Mouse (Mus musculus) lung, postnatal 0 days (tissue): ENCODE measurements around the gene Cst6. TPM values are rescaled to one million over a fixed set of nuclear protein-coding genes. Genes with fewer than 3 reads are reported as not detected.

Source experiments
- ATAC-seq: fragments of 200-750 bp; cut with Nextera tagmentation; 2 replicates; pipeline ENCODE4 v1.8.0; 2017; ENCODE audit warnings: moderate library complexity
- DNase-seq: peaks from one replicate; pipeline ENCODE4 v3.0.0-alpha.2; 2016; ENCODE audit warnings: low spot score
- H3K27ac ChIP-seq: fragments of 300-500 bp; sonication (generic); 2 replicates; pipeline ENCODE4 v1.5.1; 2014; ENCODE audit warnings: antibody characterized with exemption, mild to moderate bottlenecking, low read length, mixed read lengths
- H3K27me3 ChIP-seq: fragments of 300-500 bp; sonication (generic); replicated peaks from 2 replicates; pipeline ENCODE4 v1.6.1; 2014; ENCODE audit warnings: low read length, mixed read lengths; ENCODE audit not compliant: insufficient read depth
- H3K36me3 ChIP-seq: fragments of 300-500 bp; sonication (generic); 2 replicates; pipeline ENCODE4 v1.6.1; 2014; ENCODE audit warnings: low read length, mixed read lengths; ENCODE audit not compliant: insufficient read depth
- H3K4me1 ChIP-seq: fragments of 300-500 bp; sonication (generic); 2 replicates; pipeline ENCODE4 v1.6.1; 2014; ENCODE audit warnings: antibody characterized with exemption, low read depth, low read length, mixed read lengths; ENCODE audit not compliant: insufficient read depth
- H3K4me2 ChIP-seq: fragments of 300-500 bp; sonication (generic); replicated peaks from 2 replicates; pipeline ENCODE4 v1.6.1; 2014; ENCODE audit warnings: low read depth, mild to moderate bottlenecking, low read length, moderate library complexity, mixed read lengths
- H3K4me3 ChIP-seq: fragments of 300-500 bp; sonication (generic); 2 replicates; pipeline ENCODE4 v1.5.1; 2014; ENCODE audit warnings: low read depth, low read length
- H3K9ac ChIP-seq: fragments of 300-500 bp; sonication (generic); replicated peaks from 2 replicates; pipeline ENCODE4 v1.6.1; 2014; ENCODE audit warnings: low read depth, mild to moderate bottlenecking
- H3K9me3 ChIP-seq: fragments of 300-500 bp; sonication (generic); 2 replicates; pipeline ENCODE4 v1.6.1; 2016; ENCODE audit warnings: low read length, mixed read lengths
- CTCF ChIP-seq: IDR thresholded peaks from 2 replicates; pipeline ENCODE4 v1.5.1; 2016; ENCODE audit warnings: antibody characterized with exemption, mild to moderate bottlenecking
- EP300 ChIP-seq: IDR thresholded peaks from 2 replicates; pipeline ENCODE4 v1.6.1; 2016; ENCODE audit warnings: antibody characterized with exemption, mild to moderate bottlenecking, control low read depth
- WGBS: fragments of 180-500 bp; shearing (Covaris S2); extraction: QIAGEN DNeasy Blood & Tissue Kit; methylation state at CpG from one replicate; pipeline ENCODE4 v1.1.7; 2014; 5-methylcytosine and 5-hydroxymethylcytosine counted together
- polyA plus RNA-seq: library from polyadenylated mRNA; unstranded; fragments of >200 nt; fragmentation: Nextera tagmentation; extraction: Ambion mirVana; gene quantifications from 2 replicates; pipeline ENCODE4 v1.2.1, GENCODE M21; 2015

Cst6 gene
- polyA plus RNA-seq, 1 experiment from 2014 or later: 1.4 TPM

- Histone ChIP-seq H3K27me3 (no peaks in the 10 kb centered on the region), H3K36me3 (no peaks in the 10 kb centered on the region), H3K9me3 (no peaks in the 10 kb centered on the region), H3K9ac (no peak overlapping the region), H3K4me1 (0 out of 2 replicates have a peak, but pooled peaks cover 3% of the 10 kb centered on the region), H3K4me2 (no peak overlapping the region), H3K27ac (no peak overlapping the region), H3K4me3 (no peak overlapping the region)
- WGBS: 12% methylated on average over 4 of the region's 4 CpGs
- DNase-seq (peak; percentile 53), ATAC-seq (peak; percentile 46; the same call in 1 of the 2 replicates)
- TF ChIP-seq EP300 (no peak), CTCF (peak; percentile 77)
These were observed 46.9 kb downstream of the Cst6 start for GRCm38 (mm10) chr19:5302455-5302854.

- 75% methylated on average over 6 of the region's 6 CpGs for WGBS
- Histone ChIP-seq H3K36me3 (no peaks in the 10 kb centered on the region), H3K4me2 (no peak overlapping the region), H3K9ac (no peak overlapping the region), H3K4me3 (no peak overlapping the region), H3K4me1 (peaks cover 8% of the 10 kb centered on the region; the same call in 1 of the 2 replicates), H3K27ac (no peak overlapping the region), H3K9me3 (no peaks in the 10 kb centered on the region), H3K27me3 (no peaks in the 10 kb centered on the region)
- TF ChIP-seq CTCF (no peak), EP300 (no peak)
- DNase-seq: no peak
- ATAC-seq: no peak
These were observed 48.8 kb downstream of the Cst6 start for GRCm38 (mm10) chr19:5300588-5300987.

- no peaks in the 10 kb centered on the region for H3K9me3 ChIP-seq
- H3K4me1 ChIP-seq: peaks cover 17% of the 10 kb centered on the region; the same call in 1 of the 2 replicates
- H3K27ac ChIP-seq: no peak within 1 kb of the TSS
- ATAC-seq: no peak
- no peak for DNase-seq
- H3K9ac ChIP-seq: peak within 1 kb of the TSS; percentile 32
- H3K4me2 ChIP-seq: peak within 1 kb of the TSS; percentile 53
- peak within 1 kb of the TSS; percentile 17; the same call in 1 of the 2 replicates for H3K4me3 ChIP-seq
- H3K36me3 ChIP-seq: 0 out of 2 replicates have a peak, but pooled peaks cover under 1% of the 10 kb centered on the region
- H3K27me3 ChIP-seq: no peaks in the 10 kb centered on the region
- WGBS: 11% methylated on average over 28 of the region's 32 CpGs
- TF ChIP-seq EP300 (no peak), CTCF (no peak)
These were observed 51.2 kb downstream of the Cst6 start, which contains the start of gene Gal3st3 for GRCm38 (mm10) chr19:5297903-5298800. TSS of gene Gal3st3 (plus strand) at chr19:5298331.

DNA sequence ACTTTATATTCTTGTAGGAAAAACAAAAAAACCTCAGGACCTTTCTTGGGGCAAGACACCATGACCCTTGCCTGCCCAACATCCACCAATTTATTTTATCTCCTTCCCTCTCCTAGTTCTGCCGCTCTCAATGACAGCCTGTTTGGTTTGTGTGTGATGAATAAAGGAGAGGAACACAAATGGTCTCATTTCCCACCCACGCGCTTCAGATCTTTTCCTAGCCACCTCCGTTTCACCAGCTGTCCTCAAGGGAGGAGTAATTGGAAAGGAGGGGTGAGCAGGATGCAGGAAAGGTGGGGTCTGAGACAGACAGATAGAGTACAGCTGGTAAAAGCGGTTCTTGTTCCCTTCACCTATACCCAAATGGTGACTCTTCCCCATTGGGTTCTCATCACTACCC is 52.7 kb downstream of the Cst6 start:
- Histone ChIP-seq H3K27me3 (no peaks in the 10 kb centered on the region), H3K9ac (no peak overlapping the region), H3K4me2 (no peak overlapping the region), H3K9me3 (no peaks in the 10 kb centered on the region), H3K27ac (no peak overlapping the region), H3K4me1 (peaks cover 17% of the 10 kb centered on the region; the same call in 1 of the 2 replicates), H3K4me3 (no peak overlapping the region), H3K36me3 (peaks cover 8% of the 10 kb centered on the region)
- ATAC-seq (no peak), DNase-seq (no peak)
- TF ChIP-seq EP300 (no peak), CTCF (no peak)
- 38% methylated on average over 5 of the region's 5 CpGs for WGBS

DNA sequence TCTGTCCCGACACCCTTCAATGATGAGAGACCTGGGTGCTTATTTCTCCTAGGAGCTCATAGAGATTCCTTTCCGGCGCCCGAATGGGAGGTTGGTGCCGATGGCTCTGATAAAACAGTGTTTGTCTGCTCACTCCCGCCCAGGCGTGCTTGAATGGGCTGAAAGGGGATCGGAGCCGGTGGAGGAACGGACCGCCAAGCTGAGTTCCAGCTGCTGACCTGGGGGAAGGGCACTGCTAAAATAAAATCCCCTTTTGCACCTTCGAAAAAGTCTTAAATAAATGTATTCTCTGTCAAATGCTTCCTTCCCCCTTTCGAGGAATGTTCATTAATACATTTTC is 53.7 kb downstream of the Cst6 start:
- ATAC-seq (peak; percentile 23), DNase-seq (no peak)
- TF ChIP-seq EP300 (0 out of 2 replicates have a peak, but pooled peaks have one; percentile 7), CTCF (no peak)
- Histone ChIP-seq H3K9me3 (no peaks in the 10 kb centered on the region), H3K4me1 (peaks cover 17% of the 10 kb centered on the region; the same call in 1 of the 2 replicates), H3K27me3 (no peaks in the 10 kb centered on the region), H3K27ac (peak overlapping the region; percentile 65), H3K9ac (0 out of 2 replicates have a peak overlapping the region, but pooled peaks have one; percentile 41), H3K36me3 (peaks cover 13% of the 10 kb centered on the region), H3K4me2 (peak overlapping the region; percentile 66), H3K4me3 (peak overlapping the region; percentile 68)
- 6% methylated on average over 13 of the region's 13 CpGs for WGBS

DNA sequence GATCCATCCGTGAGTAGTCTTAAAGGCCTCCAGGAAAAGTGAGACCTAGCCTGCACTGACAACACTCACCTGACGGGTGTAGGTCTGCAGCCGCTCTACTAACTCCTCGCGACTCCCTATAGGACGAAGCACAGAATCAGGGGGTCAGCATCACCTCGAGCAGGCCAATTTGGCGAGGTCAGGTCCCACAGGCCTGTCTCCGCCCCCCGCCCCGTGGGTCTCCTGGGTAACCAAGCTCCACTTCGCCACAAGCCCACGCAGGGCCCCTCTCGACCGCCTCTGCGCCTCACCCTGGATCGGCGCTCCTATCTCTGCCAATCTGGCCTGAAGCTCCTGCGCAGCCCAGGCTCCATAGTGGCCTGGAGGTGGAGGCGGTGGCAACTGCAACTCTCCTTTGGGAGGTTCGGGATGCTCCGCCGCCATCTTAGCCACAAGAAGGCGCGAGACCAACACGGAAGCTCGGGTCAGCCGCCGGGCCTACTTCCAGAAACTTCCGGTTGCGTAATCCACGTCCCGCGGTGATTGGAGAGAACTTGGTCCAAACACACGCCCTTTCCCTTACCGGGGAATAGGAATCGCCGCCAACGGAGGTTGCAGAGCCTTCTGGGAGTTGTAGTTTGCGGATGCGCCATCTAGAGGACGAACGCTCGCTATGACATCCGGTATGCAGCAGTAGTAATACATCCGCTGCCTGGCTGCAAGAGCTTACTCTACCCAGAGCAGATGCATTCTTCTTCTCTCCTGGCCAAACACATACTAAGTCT is 54.2 kb downstream of the Cst6 start, which contains the start of gene Sf3b2:
TSS of gene Sf3b2 (minus strand) at position 484 of the 764 bp plus-strand sequence.
- H3K9ac ChIP-seq: peak within 1 kb of the TSS; percentile 52
- H3K36me3 ChIP-seq: peaks cover 18% of the 10 kb centered on the region
- TF ChIP-seq CTCF (peak; percentile 84), EP300 (peak; percentile 75)
- DNase-seq (peak; percentile 100), ATAC-seq (peak; percentile 98)
- no peaks in the 10 kb centered on the region for H3K27me3 ChIP-seq
- no peaks in the 10 kb centered on the region for H3K9me3 ChIP-seq
- H3K4me1 ChIP-seq: peaks cover 17% of the 10 kb centered on the region; the same call in 1 of the 2 replicates
- peak within 1 kb of the TSS; percentile 65 for H3K27ac ChIP-seq
- peak within 1 kb of the TSS; percentile 66 for H3K4me2 ChIP-seq
- H3K4me3 ChIP-seq: peak within 1 kb of the TSS; percentile 68
- under 1% methylated on average over 42 of the region's 46 CpGs for WGBS

Other genes starting within 250 kb of the Cst6 start
- gene Rab1b, start 242.5 kb downstream of the Cst6 start, polyA plus RNA-seq: 228 and 240 TPM in 2 replicates
- 10.1 and 10.8 TPM in 2 replicates for gene Klc2, start 231.0 kb downstream of the Cst6 start, polyA plus RNA-seq
- gene Pacs1, start 76.5 kb downstream of the Cst6 start, polyA plus RNA-seq: 9.3 and 10.4 TPM in 2 replicates
- 200 TPM in 2 replicates for gene Sf3b2, start 54.1 kb downstream of the Cst6 start, polyA plus RNA-seq
- 0.55 and 0.57 TPM in 2 replicates for gene Gal3st3, start 51.2 kb downstream of the Cst6 start, polyA plus RNA-seq
- not detected in 2 replicates for gene Catsper1, start 13.8 kb downstream of the Cst6 start, polyA plus RNA-seq
- gene Eif1ad, start 17.2 kb upstream of the Cst6 start, polyA plus RNA-seq: 21.5 and 25.4 TPM in 2 replicates
- 182 and 191 TPM in 2 replicates for gene Banf1, start 17.6 kb upstream of the Cst6 start, polyA plus RNA-seq
- gene Sart1, start 39.1 kb upstream of the Cst6 start, polyA plus RNA-seq: 35.2 and 43.5 TPM in 2 replicates
- gene Tsga10ip, start 53.0 kb upstream of the Cst6 start, polyA plus RNA-seq: 1.1 TPM in 2 replicates
- 352 and 379 TPM in 2 replicates for gene Drap1, start 75.4 kb upstream of the Cst6 start, polyA plus RNA-seq
- 61.7 and 63.6 TPM in 2 replicates for gene AI837181, start 75.6 kb upstream of the Cst6 start, polyA plus RNA-seq
- 0.31 TPM in 1 of 2 replicates, not detected in the other for gene Fosl1, start 98.0 kb upstream of the Cst6 start, polyA plus RNA-seq
- gene Ccdc85b, start 108.3 kb upstream of the Cst6 start, polyA plus RNA-seq: 14.4 and 18.0 TPM in 2 replicates
- 133 and 135 TPM in 2 replicates for gene Fibp, start 111.0 kb upstream of the Cst6 start, polyA plus RNA-seq
- 2.6 and 2.8 TPM in 2 replicates for gene Ctsw, start 118.9 kb upstream of the Cst6 start, polyA plus RNA-seq
- gene Efemp2, start 124.4 kb upstream of the Cst6 start, polyA plus RNA-seq: 91.8 and 96.1 TPM in 2 replicates
- gene Mus81, start 138.8 kb upstream of the Cst6 start, polyA plus RNA-seq: 46.7 and 50.2 TPM in 2 replicates
- 1,591 and 1,653 TPM in 2 replicates for gene Cfl1, start 140.9 kb upstream of the Cst6 start, polyA plus RNA-seq
- gene 1700020D05Rik, start 154.2 kb upstream of the Cst6 start, polyA plus RNA-seq: not detected in 2 replicates
- gene Snx32, start 161.0 kb upstream of the Cst6 start, polyA plus RNA-seq: 3.6 and 3.7 TPM in 2 replicates
- gene Ovol1, start 211.1 kb upstream of the Cst6 start, polyA plus RNA-seq: 2.1 and 2.2 TPM in 2 replicates
- gene Ap5b1, start 218.5 kb upstream of the Cst6 start, polyA plus RNA-seq: 3.9 and 4.3 TPM in 2 replicates